Mouse (Mus musculus) forebrain, embryonic 11.5 days (tissue): ENCODE data around the gene Mindy4. TPM values are rescaled to one million over a fixed set of nuclear protein-coding genes. Genes with fewer than 3 reads are reported as not detected.

Experiments
- ATAC-seq: fragments of 200-750 bp; cut with Nextera tagmentation; replicated peaks from 2 replicates; pipeline ENCODE4 v1.8.0; 2017; ENCODE audit warnings: moderate TSS enrichment; ENCODE audit not compliant: low FRiP score
- DNase-seq: peaks from one replicate; pipeline ENCODE4 v3.0.0-alpha.2; 2017; ENCODE audit warnings: low spot score
- H3K27ac ChIP-seq: fragments of 300-500 bp; sonication (generic); 2 replicates; pipeline ENCODE4 v1.5.1; 2014; ENCODE audit warnings: low read depth, low read length
- H3K27me3 ChIP-seq: fragments of 300-500 bp; sonication (generic); 2 replicates; pipeline ENCODE4 v1.6.1; 2014; ENCODE audit warnings: mild to moderate bottlenecking, low read length, mixed read lengths; ENCODE audit not compliant: control insufficient read depth, insufficient read depth
- H3K36me3 ChIP-seq: fragments of 300-500 bp; sonication (generic); 2 replicates; pipeline ENCODE4 v1.6.1; 2014; ENCODE audit warnings: mild to moderate bottlenecking, low read length, moderate library complexity, mixed read lengths; ENCODE audit not compliant: control insufficient read depth, insufficient read depth
- H3K4me1 ChIP-seq: fragments of 300-500 bp; sonication (generic); replicated peaks from 2 replicates; pipeline ENCODE4 v1.6.1; 2014; ENCODE audit warnings: low read length, mixed read lengths; ENCODE audit not compliant: control insufficient read depth, insufficient read depth
- H3K4me2 ChIP-seq: fragments of 300-500 bp; sonication (generic); 2 replicates; pipeline ENCODE4 v1.6.1; 2014; ENCODE audit warnings: low read depth, mild to moderate bottlenecking, low read length, moderate library complexity, mixed read lengths; ENCODE audit not compliant: severe bottlenecking
- H3K4me3 ChIP-seq: fragments of 300-500 bp; sonication (generic); 2 replicates; pipeline ENCODE4 v1.5.1; 2014; ENCODE audit warnings: low read depth, low read length
- H3K9ac ChIP-seq: fragments of 300-500 bp; sonication (generic); 2 replicates; pipeline ENCODE4 v1.6.1; 2014; ENCODE audit warnings: low read length
- H3K9me3 ChIP-seq: fragments of 300-500 bp; sonication (generic); 2 replicates; pipeline ENCODE4 v1.6.1; 2016; ENCODE audit warnings: low read length, mixed read lengths; ENCODE audit not compliant: control insufficient read depth
- WGBS: fragments of 180-500 bp; shearing (Covaris S2); extraction: QIAGEN DNeasy Blood & Tissue Kit; methylation state at CpG from one replicate; pipeline ENCODE4 v1.1.7; 2014; 5-methylcytosine and 5-hydroxymethylcytosine counted together
- microRNA-seq: library from miRNA; unstranded; fragments of <30 nt; microRNA quantifications from one replicate; pipeline ENCODE4, GENCODE M21; 2016; ENCODE audit not compliant: insufficient number of aligned reads
- polyA plus RNA-seq: library from polyadenylated mRNA; unstranded; fragments of >200 nt; fragmentation: Nextera tagmentation; extraction: Ambion mirVana; gene quantifications from 2 replicates; pipeline ENCODE4 v1.2.1, GENCODE M21; 2014

Mindy4 gene
- polyA plus RNA-seq, 1 experiment from 2014 or later: 22.5 TPM

DNA sequence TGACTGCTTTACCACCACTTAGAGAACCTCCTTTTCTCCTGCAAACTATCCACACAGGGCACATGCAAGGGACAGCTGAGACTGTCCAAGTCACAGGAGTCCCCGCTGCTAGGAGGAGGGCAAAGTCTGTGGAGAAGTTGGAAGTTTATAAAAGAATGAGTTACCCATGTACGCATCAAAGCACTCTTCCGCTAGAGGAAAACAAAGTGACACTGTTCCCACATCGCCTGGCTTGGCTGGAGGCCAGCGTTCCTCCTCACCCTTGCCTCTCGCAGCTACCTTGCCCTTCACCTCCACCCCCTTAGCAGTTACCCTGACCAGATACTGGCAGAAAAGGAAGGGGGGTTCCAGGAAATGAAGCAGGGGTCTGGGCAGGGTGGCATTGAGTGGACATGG is 154.5 kb downstream of the Mindy4 start:
- peak; percentile 44 for DNase-seq
- no peaks in the 10 kb centered on the region for H3K9me3 ChIP-seq
- ATAC-seq: no peak
- H3K27ac ChIP-seq: no peak overlapping the region
- 0 out of 2 replicates have a peak, but pooled peaks cover 4% of the 10 kb centered on the region for H3K4me1 ChIP-seq
- no peaks in the 10 kb centered on the region for H3K27me3 ChIP-seq
- no peaks in the 10 kb centered on the region for H3K36me3 ChIP-seq
- H3K4me2 ChIP-seq: no peak overlapping the region
- no peak overlapping the region for H3K4me3 ChIP-seq
- H3K9ac ChIP-seq: no peak overlapping the region
- WGBS: 65% methylated on average over 6 of the region's 6 CpGs

DNA sequence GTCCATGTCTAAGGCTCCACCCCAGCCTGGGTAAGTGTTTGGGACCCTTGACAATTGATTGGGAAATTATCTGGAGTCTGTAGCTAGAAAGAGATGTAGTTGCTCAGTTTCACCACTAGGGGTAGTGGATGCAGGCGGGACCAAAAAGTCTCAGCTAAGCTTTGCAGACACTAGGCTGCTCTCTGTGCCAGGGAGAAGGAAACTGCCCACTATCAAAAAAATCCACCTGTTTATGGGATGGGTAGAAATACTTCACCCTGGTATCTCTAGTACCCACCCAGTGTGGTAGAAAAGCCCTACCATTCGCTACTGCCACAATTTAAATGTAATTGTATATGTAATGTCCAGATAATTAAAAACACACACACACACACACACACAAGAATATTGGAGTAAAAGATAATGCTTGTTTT is 155.6 kb downstream of the Mindy4 start:
- ATAC-seq (peak; percentile 46; the same call in 1 of the 2 replicates), DNase-seq (peak; percentile 59)
- no peaks in the 10 kb centered on the region for H3K9me3 ChIP-seq
- H3K36me3 ChIP-seq: no peaks in the 10 kb centered on the region
- H3K4me3 ChIP-seq: no peak overlapping the region
- WGBS: 26% methylated on average over 2 of the region's 2 CpGs
- no peaks in the 10 kb centered on the region for H3K27me3 ChIP-seq
- no peak overlapping the region for H3K9ac ChIP-seq
- 0 out of 2 replicates have a peak, but pooled peaks cover 4% of the 10 kb centered on the region for H3K4me1 ChIP-seq
- H3K27ac ChIP-seq: no peak overlapping the region
- no peak overlapping the region for H3K4me2 ChIP-seq

DNA sequence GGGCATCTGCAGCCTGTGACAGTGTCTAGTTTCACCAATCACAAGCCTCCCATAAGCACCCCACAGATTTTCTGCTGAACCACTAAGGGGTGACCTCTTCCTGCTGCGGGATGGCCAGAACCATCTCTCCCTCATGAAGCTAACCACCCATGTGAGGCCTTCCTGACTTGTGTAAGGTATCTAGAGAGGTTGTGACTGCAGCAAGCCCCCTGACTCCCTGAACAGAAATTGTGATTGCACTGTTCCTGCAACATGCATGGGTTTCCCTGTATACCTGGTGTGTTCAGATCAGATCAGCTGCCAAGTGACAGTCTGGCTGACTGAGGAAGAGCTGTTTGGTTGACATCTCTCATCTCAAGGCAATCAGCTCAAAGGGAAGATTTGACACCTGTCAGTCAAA is 159.5 kb downstream of the Mindy4 start:
- 79% methylated on average over 1 of the region's 1 CpGs for WGBS
- no peak for ATAC-seq

DNA sequence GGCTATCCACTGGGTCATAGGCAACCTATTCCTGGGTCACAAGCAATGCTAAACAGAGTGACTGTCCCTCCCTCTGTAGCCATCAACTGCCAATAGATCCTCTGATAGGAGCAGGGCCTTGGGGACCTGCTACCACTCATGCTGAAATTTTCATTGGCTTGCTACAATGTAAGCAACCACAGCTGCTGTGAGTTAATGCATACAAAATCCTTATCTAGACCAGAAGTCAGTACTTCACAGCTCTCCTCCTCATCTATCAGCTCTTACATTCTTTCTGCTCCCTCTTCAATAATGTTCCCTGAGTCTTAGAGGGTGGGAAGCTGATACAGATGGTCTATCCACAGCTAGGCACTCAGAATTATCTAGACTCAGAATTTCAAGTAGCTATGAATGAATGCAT is 163.9 kb downstream of the Mindy4 start:
- H3K36me3 ChIP-seq: no peaks in the 10 kb centered on the region
- no peaks in the 10 kb centered on the region for H3K27me3 ChIP-seq
- ATAC-seq (no peak), DNase-seq (no peak)
- H3K4me1 ChIP-seq: no peaks in the 10 kb centered on the region
- no peak overlapping the region for H3K4me3 ChIP-seq
- H3K9me3 ChIP-seq: no peaks in the 10 kb centered on the region
- no peak overlapping the region for H3K4me2 ChIP-seq
- H3K27ac ChIP-seq: no peak overlapping the region
- H3K9ac ChIP-seq: no peak overlapping the region

More for the DNA sequence above, 159.5 kb downstream of the Mindy4 start:
- Histone ChIP-seq H3K27ac (no peak overlapping the region), H3K27me3 (no peaks in the 10 kb centered on the region), H3K4me1 (no peaks in the 10 kb centered on the region), H3K4me3 (no peak overlapping the region), H3K4me2 (no peak overlapping the region), H3K9me3 (no peaks in the 10 kb centered on the region), H3K36me3 (no peaks in the 10 kb centered on the region), H3K9ac (no peak overlapping the region)
- DNase-seq: no peak

Small RNA genes lying within 50 kb of the gene (microRNA-seq; reads per million reads assigned to microRNA genes)
- not detected for gene Gm25458

Other genes with a start within 250 kb of the Mindy4 start
- gene Nod1, start 230.8 kb upstream of the Mindy4 start, polyA plus RNA-seq: 2.0 TPM in 2 replicates
- gene Ggct, start 210.4 kb upstream of the Mindy4 start, polyA plus RNA-seq: 6.8 and 8.6 TPM in 2 replicates
- gene Gars, start 165.4 kb upstream of the Mindy4 start, polyA plus RNA-seq: 210 and 225 TPM in 2 replicates
- 0.08 and 0.09 TPM in 2 replicates for gene Crhr2, start 70.4 kb upstream of the Mindy4 start, polyA plus RNA-seq
- gene Inmt, start 28.3 kb upstream of the Mindy4 start, polyA plus RNA-seq: 0.76 and 1.2 TPM in 2 replicates
- 0.61 and 0.92 TPM in 2 replicates for gene Aqp1, start 133.0 kb downstream of the Mindy4 start, polyA plus RNA-seq
- gene Ghrhr, start 172.9 kb downstream of the Mindy4 start, polyA plus RNA-seq: not detected in 2 replicates
- gene Adcyap1r1, start 248.6 kb downstream of the Mindy4 start, polyA plus RNA-seq: 7.9 and 8.9 TPM in 2 replicates